Mouse (Mus musculus) MEL (cell line): Measurements from ENCODE around the gene Zfr. TPM values are rescaled to one million over a fixed set of nuclear protein-coding genes. Genes with fewer than 3 reads are reported as not detected.

Source experiments
- DNase-seq: peaks from one replicate; pipeline ENCODE4 v3.0.0; 2011; ENCODE audit warnings: low read depth, low spot score
- H3K27ac ChIP-seq: 2 replicates; pipeline ENCODE4 v1.5.1; 2012; ENCODE audit warnings: low read depth, mild to moderate bottlenecking, control low read depth, low read length, moderate library complexity; ENCODE audit not compliant: control insufficient read depth
- H3K27me3 ChIP-seq, 2 experiments: fragments of 150-350 bp in 1 of 2; sonication (generic) in 1 of 2; 2 replicates each; pipeline ENCODE4 v1.6.1; 2012; ENCODE audit warnings: low read length in 2 of 2, mild to moderate bottlenecking in 2 of 2, improper control_type of control experiment in 1 of 2, moderate library complexity in 1 of 2; ENCODE audit not compliant: insufficient read depth in 2 of 2, control insufficient read depth in 1 of 2
- H3K36me3 ChIP-seq, 2 experiments: 2 replicates each; pipeline ENCODE4 v1.6.1; 2012 to 2014; ENCODE audit warnings: low read length in 2 of 2, improper control_type of control experiment in 1 of 2, inconsistent platforms in 1 of 2, mild to moderate bottlenecking in 1 of 2; ENCODE audit not compliant: insufficient read depth in 2 of 2, control insufficient read depth in 1 of 2
- H3K4me1 ChIP-seq, 2 experiments: fragments of 150-350 bp in 1 of 2; sonication (generic) in 1 of 2; 2 replicates each; pipeline ENCODE4 v1.6.1; 2012; ENCODE audit warnings: low read length in 2 of 2, improper control_type of control experiment in 1 of 2, mild to moderate bottlenecking in 1 of 2; ENCODE audit not compliant: insufficient read depth in 2 of 2, control insufficient read depth in 1 of 2
- H3K4me3 ChIP-seq, 2 experiments: fragments of 150-350 bp in 1 of 2; sonication (generic) in 1 of 2; 2 replicates each; pipeline ENCODE4 v1.5.1; 2012; ENCODE audit warnings: low read depth in 2 of 2, low read length in 2 of 2, mild to moderate bottlenecking in 2 of 2, moderate library complexity in 2 of 2, control low read depth in 1 of 2, improper control_type of control experiment in 1 of 2; ENCODE audit not compliant: control insufficient read depth in 1 of 2, insufficient read depth in 1 of 2
- H3K79me2 ChIP-seq: 2 replicates; pipeline ENCODE4 v1.6.1; 2012; ENCODE audit warnings: mild to moderate bottlenecking, low read length, moderate library complexity; ENCODE audit not compliant: control insufficient read depth, poor library complexity, insufficient read depth
- H3K9ac ChIP-seq: 2 replicates; pipeline ENCODE4 v1.6.1; 2012; ENCODE audit warnings: low read depth, mild to moderate bottlenecking, control low read depth, low read length, moderate library complexity; ENCODE audit not compliant: control insufficient read depth, poor library complexity, severe bottlenecking
- H3K9me3 ChIP-seq: fragments of 150-350 bp; sonication (generic); replicated peaks from 2 replicates; pipeline ENCODE4 v1.6.1; 2012; ENCODE audit warnings: mild to moderate bottlenecking, low read length, improper control_type of control experiment, moderate library complexity; ENCODE audit not compliant: insufficient read depth
- BHLHE40 ChIP-seq: IDR thresholded peaks from 2 replicates; pipeline ENCODE4 v1.6.1; 2012; ENCODE audit warnings: low read depth, mild to moderate bottlenecking, inconsistent platforms, low read length, improper control_type of control experiment, borderline replicate concordance
- CHD1 ChIP-seq: IDR thresholded peaks from 2 replicates; pipeline ENCODE4 v1.6.1; 2012; ENCODE audit warnings: low read depth, mild to moderate bottlenecking, inconsistent platforms, low read length, improper control_type of control experiment
- CHD2 ChIP-seq: IDR thresholded peaks from 2 replicates; pipeline ENCODE4 v1.6.1; 2011; ENCODE audit warnings: low read length, improper control_type of control experiment
- CTCF ChIP-seq, 3 experiments: IDR thresholded peaks in 2 of 3; conservative IDR thresholded peaks in 1 of 3; 2 replicates each; pipeline ENCODE4 v1.5.1; 2011 to 2012; ENCODE audit warnings: low read length in 3 of 3, low read depth in 2 of 3, mild to moderate bottlenecking in 2 of 3, improper control_type of control experiment in 1 of 3, inconsistent platforms in 1 of 3, mixed read lengths in 1 of 3, moderate library complexity in 1 of 3; ENCODE audit not compliant: control insufficient read depth in 1 of 3, insufficient read depth in 1 of 3, poor library complexity in 1 of 3, severe bottlenecking in 1 of 3
- E2F4 ChIP-seq: IDR thresholded peaks from 2 replicates; pipeline ENCODE4 v1.6.1; 2011; ENCODE audit warnings: low read depth, low read length, improper control_type of control experiment, borderline replicate concordance
- ELF1 ChIP-seq: IDR thresholded peaks from 2 replicates; pipeline ENCODE4 v1.6.1; 2014; ENCODE audit warnings: low read depth, mild to moderate bottlenecking, inconsistent platforms, low read length, improper control_type of control experiment, moderate library complexity
- EP300 ChIP-seq, 2 experiments: IDR thresholded peaks; 2 replicates each; pipeline ENCODE4 v1.6.1; 2011; ENCODE audit warnings: improper control_type of control experiment in 2 of 2, low read length in 2 of 2, low read depth in 1 of 2, mild to moderate bottlenecking in 1 of 2
- ETS1 ChIP-seq: IDR thresholded peaks from 2 replicates; pipeline ENCODE4 v1.6.1; 2012; ENCODE audit warnings: low read depth, mild to moderate bottlenecking, inconsistent platforms, low read length, improper control_type of control experiment, moderate library complexity
- GABPA ChIP-seq: IDR thresholded peaks from 2 replicates; pipeline ENCODE4 v1.6.1; 2012; ENCODE audit warnings: low read depth, mild to moderate bottlenecking, inconsistent platforms, low read length, improper control_type of control experiment, moderate library complexity
- GATA1 ChIP-seq: IDR thresholded peaks from 2 replicates; pipeline ENCODE4 v1.6.1; 2011; ENCODE audit warnings: low read depth, low read length, improper control_type of control experiment
- HCFC1 ChIP-seq: IDR thresholded peaks from 2 replicates; pipeline ENCODE4 v1.6.1; 2012; ENCODE audit warnings: low read depth, mild to moderate bottlenecking, inconsistent platforms, low read length, improper control_type of control experiment, moderate library complexity
- KAT2A ChIP-seq: conservative IDR thresholded peaks from 2 replicates; pipeline ENCODE4 v1.6.1; 2012; ENCODE audit warnings: low read depth, low read length, improper control_type of control experiment, inconsistent platforms
- MAFK ChIP-seq: IDR thresholded peaks from 2 replicates; pipeline ENCODE4 v1.6.1; 2011; ENCODE audit warnings: low read depth, mild to moderate bottlenecking, low read length, improper control_type of control experiment, borderline replicate concordance
- MAX ChIP-seq: IDR thresholded peaks from 2 replicates; pipeline ENCODE4 v1.6.1; 2011; ENCODE audit warnings: low read length, improper control_type of control experiment
- MAZ ChIP-seq: IDR thresholded peaks from 2 replicates; pipeline ENCODE4 v1.6.1; 2012; ENCODE audit warnings: low read depth, mild to moderate bottlenecking, inconsistent platforms, low read length, improper control_type of control experiment
- MXI1 ChIP-seq: IDR thresholded peaks from 2 replicates; pipeline ENCODE4 v1.6.1; 2011; ENCODE audit warnings: mild to moderate bottlenecking, low read depth, low read length, improper control_type of control experiment
- MYB ChIP-seq: IDR thresholded peaks from 2 replicates; pipeline ENCODE4 v1.6.1; 2011; ENCODE audit warnings: mild to moderate bottlenecking, low read depth, low read length, improper control_type of control experiment
- NELFE ChIP-seq: IDR thresholded peaks from 2 replicates; pipeline ENCODE4 v1.6.1; 2011; ENCODE audit warnings: low read depth, low read length, improper control_type of control experiment
- NRF1 ChIP-seq: IDR thresholded peaks from 2 replicates; pipeline ENCODE4 v1.6.1; 2014; ENCODE audit warnings: low read depth, mild to moderate bottlenecking, inconsistent platforms, low read length, improper control_type of control experiment, moderate library complexity; ENCODE audit not compliant: poor library complexity, insufficient read depth, severe bottlenecking
- POLR2A ChIP-seq, 2 experiments: IDR thresholded peaks; 2 replicates each; pipeline ENCODE4 v1.6.1; 2011 to 2012; ENCODE audit warnings: low read length in 2 of 2, mild to moderate bottlenecking in 2 of 2, control low read depth in 1 of 2, improper control_type of control experiment in 1 of 2, low read depth in 1 of 2, moderate library complexity in 1 of 2; ENCODE audit not compliant: control insufficient read depth in 1 of 2, insufficient read depth in 1 of 2, poor library complexity in 1 of 2
- POLR2AphosphoS2 ChIP-seq: IDR thresholded peaks from 2 replicates; pipeline ENCODE4 v1.6.1; 2011; ENCODE audit warnings: low read length, improper control_type of control experiment
- POLR2AphosphoS5 ChIP-seq: IDR thresholded peaks from 2 replicates; pipeline ENCODE4 v1.6.1; 2012; ENCODE audit warnings: low read depth, borderline replicate concordance, mild to moderate bottlenecking, inconsistent platforms, low read length, moderate library complexity, mixed read lengths
- RAD21 ChIP-seq: IDR thresholded peaks from 2 replicates; pipeline ENCODE4 v1.6.1; 2011; ENCODE audit warnings: mild to moderate bottlenecking, low read depth, low read length, improper control_type of control experiment
- RCOR1 ChIP-seq: IDR thresholded peaks from 2 replicates; pipeline ENCODE4 v1.6.1; 2012; ENCODE audit warnings: low read depth, mild to moderate bottlenecking, inconsistent platforms, low read length, improper control_type of control experiment
- SIN3A ChIP-seq: IDR thresholded peaks from 2 replicates; pipeline ENCODE4 v1.6.1; 2012; ENCODE audit warnings: low read length, improper control_type of control experiment, inconsistent platforms
- SMC3 ChIP-seq: IDR thresholded peaks from 2 replicates; pipeline ENCODE4 v1.6.1; 2011; ENCODE audit warnings: low read depth, low read length, improper control_type of control experiment
- TCF12 ChIP-seq: IDR thresholded peaks from 2 replicates; pipeline ENCODE4 v1.6.1; 2014; ENCODE audit warnings: low read depth, mild to moderate bottlenecking, inconsistent platforms, low read length, improper control_type of control experiment, moderate library complexity
- UBTF ChIP-seq: IDR thresholded peaks from 2 replicates; pipeline ENCODE4 v1.6.1; 2012; ENCODE audit warnings: low read depth, mild to moderate bottlenecking, inconsistent platforms, low read length, improper control_type of control experiment, moderate library complexity, borderline replicate concordance; ENCODE audit not compliant: insufficient read depth
- USF1 ChIP-seq: IDR thresholded peaks from 2 replicates; pipeline ENCODE4 v1.6.1; 2014; ENCODE audit warnings: low read depth, mild to moderate bottlenecking, inconsistent platforms, low read length, improper control_type of control experiment, moderate library complexity
- USF2 ChIP-seq, 2 experiments: IDR thresholded peaks; 2 replicates each; pipeline ENCODE4 v1.6.1; 2011 to 2012; ENCODE audit warnings: improper control_type of control experiment in 2 of 2, low read length in 2 of 2, borderline replicate concordance in 1 of 2, inconsistent platforms in 1 of 2, low read depth in 1 of 2, mild to moderate bottlenecking in 1 of 2; ENCODE audit not compliant: insufficient read depth in 1 of 2
- ZC3H11A ChIP-seq: IDR thresholded peaks from 2 replicates; pipeline ENCODE4 v1.6.1; 2012; ENCODE audit warnings: low read depth, mild to moderate bottlenecking, inconsistent platforms, low read length, improper control_type of control experiment
- ZKSCAN1 ChIP-seq: IDR thresholded peaks from 2 replicates; pipeline ENCODE4 v1.6.1; 2012; ENCODE audit warnings: low read depth, mild to moderate bottlenecking, inconsistent platforms, low read length, improper control_type of control experiment, moderate library complexity
- ZMIZ1 ChIP-seq: IDR thresholded peaks from 2 replicates; pipeline ENCODE4 v1.6.1; 2012; ENCODE audit warnings: low read depth, mild to moderate bottlenecking, inconsistent platforms, low read length, improper control_type of control experiment, moderate library complexity
- ZNF384 ChIP-seq: IDR thresholded peaks from 2 replicates; pipeline ENCODE4 v1.6.1; 2012; ENCODE audit warnings: low read depth, mild to moderate bottlenecking, inconsistent platforms, low read length, improper control_type of control experiment
- polyA plus RNA-seq, 2 experiments: library from polyadenylated mRNA; stranded (reverse) in 1 of 2; unstranded in 1 of 2; fragments of >175 nt in 1 of 2; fragments of >200 nt in 1 of 2; gene quantifications; 2 replicates each; pipeline versions ENCODE4 v1.2.1 to v1.2.4; 2012; ENCODE audit warnings: low replicate concordance in 2 of 2, low read depth in 1 of 2; ENCODE audit not compliant: insufficient read length in 2 of 2, insufficient read depth in 1 of 2, missing spikeins in 1 of 2
- total RNA-seq: library from RNA; depleted of rRNA; stranded (reverse); fragments of 300-350 nt; gene quantifications from 2 replicates; pipeline ENCODE4 v1.2.3, GENCODE M21; 2012

Zfr gene
- total and polyA plus RNA-seq, 3 experiments: 54.4 to 199 (median 108) TPM

DNA sequence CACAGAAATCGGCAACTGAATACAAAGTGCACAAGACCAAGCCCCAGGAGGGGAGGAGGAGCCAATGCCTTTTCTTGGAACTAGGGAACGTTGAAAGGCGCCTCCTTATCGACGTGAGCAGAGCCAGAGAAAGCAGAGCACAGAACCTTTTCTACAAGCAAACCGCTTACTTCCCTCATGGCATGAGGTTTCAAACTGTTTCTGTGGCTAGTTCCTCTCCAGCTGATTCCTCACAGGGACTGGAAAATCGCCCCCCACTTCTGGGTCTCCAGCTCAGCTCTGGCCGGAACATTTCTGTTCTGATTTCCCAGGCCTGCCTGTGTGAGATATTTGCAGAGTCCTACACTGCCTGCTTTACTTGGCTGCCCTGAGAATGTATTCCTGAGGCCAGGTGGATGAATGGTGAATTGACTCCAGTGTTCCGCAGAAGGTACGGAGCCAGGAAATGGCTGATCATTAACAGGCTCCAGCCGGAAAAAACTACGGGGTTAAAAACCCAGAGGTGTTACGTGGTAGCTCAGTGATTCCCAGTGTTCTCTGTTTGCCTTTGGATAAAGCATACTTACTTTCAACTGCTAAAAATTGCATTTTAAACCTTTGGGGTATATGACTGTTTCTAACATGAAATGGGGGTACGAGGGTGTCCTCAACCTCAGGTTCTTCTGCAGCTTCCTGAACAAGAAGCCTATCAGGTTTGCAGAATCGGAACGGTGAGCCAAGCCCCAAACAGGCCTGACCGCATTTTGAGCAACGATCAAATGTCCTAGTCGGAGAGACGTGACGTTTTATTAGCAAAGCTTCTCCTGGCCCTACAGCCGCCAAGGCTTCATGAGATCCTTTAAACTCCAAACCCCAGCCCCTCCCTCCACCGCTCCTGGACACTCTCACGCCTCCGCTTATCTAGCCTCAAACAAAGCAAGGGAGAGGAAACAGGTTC is 76.5 kb downstream of the Zfr start:
- peak overlapping the region; percentile 97 for H3K27ac ChIP-seq
- H3K4me3 ChIP-seq: peak overlapping the region; percentile 40 to 47
- H3K27me3 ChIP-seq: no peaks in the 10 kb centered on the region
- H3K36me3 ChIP-seq: peaks cover 0 to 17% of the 10 kb centered on the region in 2 experiments; a peak in 2 of 4 replicates
- no peaks in the 10 kb centered on the region; the same call in 1 of the 2 replicates for H3K79me2 ChIP-seq
- H3K9me3 ChIP-seq: no peaks in the 10 kb centered on the region
- peaks cover 0 to 32% of the 10 kb centered on the region in 2 experiments for H3K4me1 ChIP-seq
- peak overlapping the region; percentile 66 for H3K9ac ChIP-seq
- DNase-seq: peak; percentile 95
- TF ChIP-seq NRF1: no peak
- no peak for TF ChIP-seq USF2 (IDR thresholded peaks at IDR 0.05; ENCODE audit: borderline replicate concordance in 1 of 2, insufficient read depth in 1 of 2, low read depth in 1 of 2, low read length in 2 of 2)
- peak; percentile 55; the same call in 1 of the 2 replicates for TF ChIP-seq HCFC1
- no peak; the same call in 1 of the 2 replicates for TF ChIP-seq CHD1
- TF ChIP-seq CHD2: no peak
- TF ChIP-seq POLR2AphosphoS5: no peak; the same call in 1 of the 2 replicates
- TF ChIP-seq TCF12: peak; percentile 83
- peak; percentile 34; the same call in 1 of the 2 replicates for TF ChIP-seq MAX
- TF ChIP-seq MAZ: peak; percentile 76
- 0 out of 2 replicates have a peak, but pooled peaks have one; percentile 48 for TF ChIP-seq E2F4
- no peak for TF ChIP-seq CTCF (IDR thresholded peaks at IDR 0.05 in 2 of 3, conservative IDR thresholded peaks at IDR 0.05 in 1 of 3; ENCODE audit: control insufficient read depth in 1 of 3, insufficient read depth in 1 of 3, low read depth in 2 of 3, low read length in 3 of 3, poor library complexity in 1 of 3, severe bottlenecking in 1 of 3)
- TF ChIP-seq MYB: peak; percentile 93
- TF ChIP-seq SIN3A: peak; percentile 79
- TF ChIP-seq SMC3: peak; percentile 33
- no peak for TF ChIP-seq UBTF
- TF ChIP-seq GABPA: peak; percentile 22; the same call in 1 of the 2 replicates
- TF ChIP-seq ELF1: no peak; the same call in 1 of the 2 replicates
- no peak; the same call in 1 of the 2 replicates for TF ChIP-seq RAD21
- TF ChIP-seq ZKSCAN1: no peak
- peak; percentile 86 for TF ChIP-seq GATA1
- no peak; the same call in 1 of the 2 replicates for TF ChIP-seq ZNF384
- TF ChIP-seq ZC3H11A: 0 out of 2 replicates have a peak, but pooled peaks have one; percentile 12
- peak; percentile 92 for TF ChIP-seq ETS1
- TF ChIP-seq ZMIZ1: peak; percentile 76; the same call in 1 of the 2 replicates
- TF ChIP-seq NELFE: peak; percentile 29
- TF ChIP-seq KAT2A: no peak
- TF ChIP-seq USF1: no peak
- no peak for TF ChIP-seq BHLHE40
- TF ChIP-seq MXI1: no peak; the same call in none of the 2 replicates
- TF ChIP-seq EP300 (IDR thresholded peaks at IDR 0.05; ENCODE audit: low read depth in 1 of 2, low read length in 2 of 2): peak; percentile 89 to 98
- TF ChIP-seq POLR2A (IDR thresholded peaks at IDR 0.05; ENCODE audit: control insufficient read depth in 1 of 2, insufficient read depth in 1 of 2, low read depth in 1 of 2, low read length in 2 of 2, poor library complexity in 1 of 2): peak in 1 of 2 experiments; percentile 65; a peak in 3 of 4 replicates
- peak; percentile 58; the same call in 1 of the 2 replicates for TF ChIP-seq MAFK
- TF ChIP-seq RCOR1: peak; percentile 91
- TF ChIP-seq POLR2AphosphoS2: peak; percentile 57
